Mouse (Mus musculus) heart, adult 8-10 months (tissue): ENCODE measurements at regions not wholly inside any gene's neighbourhood (a gene's known extent, or its start where the extent isn't known, plus 50 kb on each side); places are given as distances from the start of the nearest gene placed in this dataset. TPM values are rescaled to one million over a fixed set of nuclear protein-coding genes. Genes with fewer than 3 reads are reported as not detected.
"Not testable (repeated sequence)": the region's sequence is repeated elsewhere in the genome, so short reads cannot be mapped to it uniquely, and the experiment has no call there.

Experiments used
- DNase-seq: peaks from one replicate; pipeline ENCODE4 v3.0.0; 2022; ENCODE audit warnings: low spot score
- microRNA-seq: library from miRNA; unstranded; fragments of <30 nt; microRNA quantifications from one replicate; pipeline ENCODE4 v1.2.0, GENCODE M21; 2022

GRCm38 (mm10) chr19:9338971-9339370 lies 203.5 kb upstream of the Asrgl1 start:
- not testable (repeated sequence) for DNase-seq

GRCm38 (mm10) chr19:9337447-9337846 lies 202.0 kb upstream of the Asrgl1 start:
- DNase-seq = not testable (repeated sequence)

- DNase-seq = not testable (repeated sequence)
Observed at GRCm38 (mm10) chr19:9317932-9318331, 182.5 kb upstream of the Asrgl1 start.

GRCm38 (mm10) chr19:9316162-9316561 lies 180.7 kb upstream of the Asrgl1 start:
- DNase-seq = not testable (repeated sequence)

GRCm38 (mm10) chr19:9283176-9283575 lies 147.7 kb upstream of the Asrgl1 start:
- DNase-seq = peak; percentile 7

GRCm38 (mm10) chr19:9234676-9235075 lies 99.2 kb upstream of the Asrgl1 start:
- DNase-seq = not testable (repeated sequence)

Small RNAs in the stretch of these regions (microRNA-seq; reads per million reads assigned to microRNA genes)
- gene Gm24543 = not detected
